Mouse (Mus musculus) lung, postnatal 14 days (tissue): ENCODE measurements at regions not wholly inside any gene's neighbourhood (a gene's known extent, or its start where the extent isn't known, plus 50 kb on each side); places are given as distances from the start of the nearest gene placed in this dataset.

ENCODE experiments used
- DNase-seq: peaks from one replicate; pipeline ENCODE4 v3.0.0; 2021

- no peak for DNase-seq
These were observed 176.1 kb upstream of the Sash1 start for GRCm38 (mm10) chr10:9061979-9062378.

GRCm38 (mm10) chr10:9055274-9055673, 169.4 kb upstream of the Sash1 start:
- DNase-seq, result no peak

- peak; percentile 6 for DNase-seq
These were observed 167.5 kb upstream of the Sash1 start for GRCm38 (mm10) chr10:9053371-9053770.

- DNase-seq, result no peak
These were observed 161.5 kb upstream of the Sash1 start for GRCm38 (mm10) chr10:9047341-9047740.

GRCm38 (mm10) chr10:9044746-9045370, 159.0 kb upstream of the Sash1 start:
- DNase-seq, result no peak

- DNase-seq, result no peak
These were observed 157.6 kb upstream of the Sash1 start for GRCm38 (mm10) chr10:9043507-9043906.

GRCm38 (mm10) chr10:9030486-9030885, 144.6 kb upstream of the Sash1 start:
- no peak for DNase-seq

GRCm38 (mm10) chr10:9029506-9029905, 143.6 kb upstream of the Sash1 start:
- DNase-seq, result no peak

- no peak for DNase-seq
These were observed 141.4 kb upstream of the Sash1 start for GRCm38 (mm10) chr10:9027070-9027807.

- no peak for DNase-seq
These were observed 129.1 kb upstream of the Sash1 start for GRCm38 (mm10) chr10:9014810-9015505.

- no peak for DNase-seq
These were observed 127.7 kb upstream of the Sash1 start for GRCm38 (mm10) chr10:9013549-9013925.

- DNase-seq, result peak; percentile 79
These were observed 127.1 kb upstream of the Sash1 start for GRCm38 (mm10) chr10:9012829-9013548.

- no peak for DNase-seq
These were observed 126.0 kb upstream of the Sash1 start for GRCm38 (mm10) chr10:9011906-9012305.

- no peak for DNase-seq
These were observed 124.3 kb upstream of the Sash1 start for GRCm38 (mm10) chr10:9010191-9010590.

- DNase-seq, result peak; percentile 61
These were observed 119.5 kb upstream of the Sash1 start for GRCm38 (mm10) chr10:9005140-9005909.

GRCm38 (mm10) chr10:9002261-9002660, 116.4 kb upstream of the Sash1 start:
- DNase-seq, result no peak

GRCm38 (mm10) chr10:8998758-8999398, 113.0 kb upstream of the Sash1 start:
- peak; percentile 51 for DNase-seq

- DNase-seq, result no peak
These were observed 112.5 kb upstream of the Sash1 start for GRCm38 (mm10) chr10:8998356-8998755.

- DNase-seq, result peak; percentile 36
These were observed 109.2 kb upstream of the Sash1 start for GRCm38 (mm10) chr10:8995097-8995496.

- DNase-seq, result no peak
These were observed 100.5 kb upstream of the Sash1 start for GRCm38 (mm10) chr10:8986339-8986738.

- DNase-seq, result no peak
These were observed 97.5 kb upstream of the Sash1 start for GRCm38 (mm10) chr10:8983347-8983746.

- DNase-seq, result no peak
These were observed 94.7 kb upstream of the Sash1 start for GRCm38 (mm10) chr10:8980568-8980967.
